Mouse (Mus musculus) yolk sac, embryonic 10.5 days (tissue): Measurements from ENCODE around the gene Nckap5.
"Not testable (repeated sequence)": the region's sequence is repeated elsewhere in the genome, so short reads cannot be mapped to it uniquely, and the experiment has no call there.

ENCODE experiments used
- DNase-seq: peaks from one replicate; pipeline ENCODE4 v3.0.0-alpha.2; 2017; ENCODE audit warnings: low spot score

Gene Nckap5

DNA sequence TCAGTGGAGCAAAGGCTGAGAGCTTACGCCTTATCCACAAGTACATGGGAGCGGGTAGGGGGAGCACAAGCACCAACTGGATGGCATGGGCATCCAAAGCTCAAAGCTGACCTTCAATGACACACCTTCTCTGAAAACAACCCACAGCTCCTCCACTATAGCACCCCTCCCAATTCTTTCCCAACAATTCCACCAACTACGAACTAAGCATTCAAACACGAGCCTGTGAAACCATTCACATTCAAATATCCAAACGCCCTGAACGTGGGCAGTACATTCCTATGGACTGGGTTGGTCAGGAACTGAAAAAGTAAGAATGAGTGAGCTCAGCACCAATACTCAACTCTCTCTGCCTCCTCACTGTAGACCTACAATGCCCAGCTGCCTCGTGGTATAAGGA lies 646.8 kb downstream of the Nckap5 start:
- no peak for DNase-seq

DNA sequence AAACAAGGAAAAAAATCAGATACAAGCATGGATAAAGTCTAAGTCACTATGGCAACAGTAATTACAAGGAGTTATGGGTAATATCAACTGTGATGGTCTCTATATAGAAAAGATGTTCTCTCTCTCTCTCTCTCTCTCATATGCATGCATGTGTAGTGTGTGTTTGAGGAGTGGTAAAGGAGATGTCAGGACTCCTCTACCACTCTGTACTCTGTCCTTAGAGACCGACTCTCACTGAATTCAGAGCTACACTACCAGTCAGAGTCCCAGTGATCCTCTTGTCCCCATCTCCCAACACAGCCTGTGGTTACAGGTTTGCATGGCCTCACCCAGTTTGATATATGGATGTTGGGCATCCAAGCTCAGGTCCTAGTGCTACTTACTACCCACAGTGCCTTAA lies 662.0 kb downstream of the Nckap5 start:
- no peak for DNase-seq

DNA sequence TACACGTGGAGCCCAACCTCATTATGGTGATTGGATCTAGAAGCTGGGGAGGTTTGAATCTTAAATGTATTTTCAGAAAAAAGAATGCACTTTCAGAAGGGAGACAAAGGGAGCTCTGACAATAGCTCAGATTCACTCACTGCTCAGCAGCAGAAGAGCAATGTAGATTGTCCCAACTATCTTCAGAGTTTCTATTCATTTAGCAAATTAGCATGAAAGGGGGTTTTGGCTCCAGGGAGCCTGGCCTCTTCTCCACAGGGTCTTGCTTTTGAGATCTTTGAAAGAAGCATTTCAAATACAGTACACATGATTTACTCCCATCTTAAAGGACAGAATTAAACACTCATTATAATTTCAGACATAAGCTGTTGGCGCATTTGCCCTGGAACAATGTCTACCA lies 662.5 kb downstream of the Nckap5 start:
- DNase-seq = no peak

DNA sequence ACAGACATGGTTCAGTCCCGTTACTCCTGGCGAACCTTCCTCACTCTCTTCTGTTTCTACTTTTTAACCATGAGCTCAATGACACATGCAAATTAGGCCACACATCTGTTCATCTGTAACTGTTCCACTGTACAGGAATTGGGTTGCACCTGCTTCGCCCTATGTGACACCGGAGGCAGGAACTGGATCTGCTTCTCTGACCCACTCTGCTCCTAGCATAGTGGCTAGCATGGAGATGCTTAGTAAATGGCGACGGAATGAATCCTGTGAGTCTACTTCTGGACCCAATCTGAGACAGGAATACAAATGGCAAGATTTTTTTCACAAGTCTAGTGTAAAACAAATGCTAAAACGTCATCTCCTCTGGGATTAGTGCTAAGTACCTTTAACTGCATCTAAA lies 663.1 kb downstream of the Nckap5 start:
- no peak for DNase-seq

DNA sequence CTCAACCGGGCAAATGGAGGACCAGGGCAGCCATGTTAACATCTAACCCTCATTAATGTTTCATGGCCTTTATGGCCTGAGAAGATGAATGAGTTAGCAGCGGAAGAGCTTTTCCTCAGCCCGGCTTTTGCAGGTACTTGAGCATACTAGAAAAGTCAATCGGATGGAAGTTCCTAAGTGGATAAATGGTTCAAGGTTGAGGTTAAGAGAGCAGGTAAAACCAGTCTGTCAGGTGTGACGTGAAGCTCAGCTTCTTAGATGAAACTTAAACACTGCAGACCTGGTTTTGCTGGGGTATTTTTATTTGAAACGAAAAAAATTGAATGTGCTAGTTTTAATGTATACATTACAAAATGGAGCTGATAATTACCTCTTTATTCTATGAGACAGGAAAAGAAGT lies 671.3 kb downstream of the Nckap5 start:
- no peak for DNase-seq

DNA sequence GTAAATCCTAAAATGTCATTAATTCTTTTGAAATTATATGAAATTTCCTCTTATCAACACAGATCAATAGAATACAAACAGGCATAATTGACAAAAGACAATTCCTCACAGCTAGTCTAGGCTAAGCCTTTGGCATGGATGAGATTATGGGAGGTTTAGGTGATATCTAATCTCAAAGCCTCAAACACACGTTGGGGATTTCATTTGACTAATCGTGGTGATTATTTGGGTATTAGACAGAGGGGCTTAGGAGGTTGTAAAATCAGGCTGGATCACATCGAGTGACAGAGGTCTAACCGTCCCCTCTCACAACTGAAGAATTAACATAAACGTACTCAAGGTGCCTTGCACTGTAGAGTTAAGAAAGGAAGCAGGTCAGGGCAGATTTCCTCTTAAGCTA lies 674.8 kb downstream of the Nckap5 start:
- DNase-seq = no peak

DNA sequence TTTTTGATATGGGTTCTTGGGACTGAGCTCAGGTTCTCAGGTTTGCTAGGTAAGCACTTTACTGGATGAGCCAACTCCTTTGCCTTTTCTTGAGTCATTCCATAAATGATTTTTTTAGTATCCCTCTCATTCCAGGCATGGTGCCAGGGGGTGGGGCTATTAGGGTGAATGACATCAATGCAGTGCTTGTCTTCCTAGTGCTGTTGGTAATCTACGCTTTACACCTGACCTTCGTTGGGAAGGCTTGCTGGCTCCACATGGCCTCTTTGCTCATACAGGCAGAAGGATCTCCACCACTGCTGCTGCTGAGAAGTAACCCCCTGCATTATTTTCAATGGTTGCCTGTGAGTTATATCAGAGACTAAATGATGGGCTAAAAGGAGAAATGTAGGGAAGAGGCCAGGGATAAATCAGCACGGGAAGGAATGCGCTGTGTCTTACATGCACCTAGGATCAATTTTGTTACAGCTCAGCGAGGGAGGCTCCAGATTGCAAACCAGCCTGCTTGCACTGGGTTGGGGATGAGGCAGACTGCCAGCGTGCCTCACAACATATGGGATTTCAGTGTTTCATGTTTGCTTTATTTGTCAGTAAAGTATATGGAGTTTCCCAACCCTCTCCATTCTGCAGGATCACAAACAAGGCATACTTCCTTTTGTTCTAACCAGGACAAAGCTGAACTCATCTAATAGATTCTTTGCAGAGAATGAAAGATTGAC lies 676.9 kb downstream of the Nckap5 start:
- no peak for DNase-seq

DNA sequence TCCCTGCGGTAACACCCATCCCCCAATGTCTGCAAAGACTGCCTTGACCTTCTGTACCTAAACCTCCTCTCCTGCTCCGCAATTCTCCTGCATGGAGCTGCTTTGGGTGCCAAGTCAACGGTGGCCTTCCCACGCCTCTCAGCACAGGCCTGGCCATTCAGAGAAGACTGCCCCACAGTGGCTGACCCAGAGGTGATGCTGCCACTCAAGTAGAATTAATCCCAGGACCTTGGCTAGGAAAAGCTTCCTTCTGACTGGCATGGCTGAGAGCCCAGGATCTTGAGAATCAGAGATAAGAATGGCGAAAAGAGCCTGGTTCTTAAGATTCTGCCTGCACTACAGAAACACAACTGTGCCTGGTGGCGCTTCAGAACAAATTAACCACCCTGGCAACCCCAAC lies 678.4 kb downstream of the Nckap5 start:
- no peak for DNase-seq

DNA sequence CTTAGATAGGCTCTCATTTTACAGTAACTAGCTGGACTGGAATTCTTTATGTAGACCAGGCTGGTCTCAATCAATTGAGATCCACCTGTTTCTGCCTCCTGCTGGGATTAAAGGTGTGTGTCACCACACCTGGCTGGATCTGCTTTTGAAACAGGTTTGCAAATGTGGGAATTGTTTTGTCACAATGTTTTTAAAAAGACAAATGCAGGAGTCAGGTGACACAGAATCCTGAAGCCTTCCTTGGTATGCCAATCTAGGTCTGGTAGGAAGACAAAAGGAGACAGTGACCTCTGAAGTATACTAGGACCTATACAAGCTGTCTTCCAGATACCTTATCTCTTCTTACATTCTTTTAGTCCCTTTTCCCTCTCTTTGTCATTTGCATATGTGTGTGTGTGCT lies 680.6 kb downstream of the Nckap5 start:
- DNase-seq = no peak

DNA sequence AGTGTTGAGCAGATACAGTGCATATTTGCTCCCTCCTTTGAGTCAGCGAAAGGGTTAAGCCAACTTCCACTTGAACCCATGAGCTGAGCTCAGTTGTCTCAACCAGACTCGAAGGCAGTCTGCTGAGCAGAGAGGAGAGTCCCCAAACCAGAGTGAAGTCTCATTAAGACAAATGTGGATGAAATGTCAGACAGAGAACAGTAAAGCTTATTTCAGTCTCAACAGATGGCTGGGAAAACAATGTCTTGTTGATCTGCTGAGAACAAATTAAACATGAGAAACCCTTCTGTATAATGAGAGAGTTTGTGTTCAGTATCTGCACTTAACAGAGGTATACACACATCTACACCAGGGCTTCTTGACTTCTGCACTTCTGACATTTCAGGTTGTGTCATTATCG lies 694.9 kb downstream of the Nckap5 start:
- DNase-seq = no peak

DNA sequence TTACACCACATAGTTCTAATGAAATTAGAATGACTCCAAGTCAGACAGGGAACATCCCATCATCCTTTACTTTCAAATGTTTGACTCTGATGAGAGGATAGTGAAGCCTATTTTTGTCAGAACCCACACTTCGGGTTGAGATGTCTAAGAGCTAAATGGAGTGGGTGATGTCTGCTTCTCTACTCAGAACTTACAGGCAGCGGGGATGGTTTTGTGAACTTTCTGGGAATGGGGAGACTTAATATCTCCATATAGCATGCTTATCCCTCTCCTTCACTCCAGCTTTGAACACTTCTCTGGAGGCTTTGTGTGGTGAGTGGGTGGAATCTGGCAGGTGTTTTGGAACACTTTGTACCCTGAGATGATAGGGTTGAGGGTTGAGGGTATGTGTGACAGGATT lies 698.3 kb downstream of the Nckap5 start:
- DNase-seq = no peak

DNA sequence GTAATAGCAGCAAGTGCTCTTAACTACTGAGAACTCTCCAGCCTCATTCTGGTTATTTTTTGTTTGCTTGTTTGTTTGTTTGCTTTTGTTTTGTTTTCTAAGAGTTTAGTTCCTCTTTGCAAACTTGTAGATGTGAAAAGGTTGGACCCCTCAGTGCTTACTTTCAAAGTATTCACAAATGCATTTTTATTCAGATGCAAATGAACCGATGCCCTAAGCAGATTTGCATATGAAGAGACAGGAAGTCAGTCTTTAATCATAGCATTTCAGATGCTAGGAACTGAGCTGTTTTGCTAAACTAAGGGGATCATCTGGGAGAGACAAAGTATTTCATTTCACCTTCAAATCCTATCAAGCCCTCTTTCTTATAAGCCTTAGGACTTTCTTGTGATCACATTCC lies 701.5 kb downstream of the Nckap5 start:
- no peak for DNase-seq

DNA sequence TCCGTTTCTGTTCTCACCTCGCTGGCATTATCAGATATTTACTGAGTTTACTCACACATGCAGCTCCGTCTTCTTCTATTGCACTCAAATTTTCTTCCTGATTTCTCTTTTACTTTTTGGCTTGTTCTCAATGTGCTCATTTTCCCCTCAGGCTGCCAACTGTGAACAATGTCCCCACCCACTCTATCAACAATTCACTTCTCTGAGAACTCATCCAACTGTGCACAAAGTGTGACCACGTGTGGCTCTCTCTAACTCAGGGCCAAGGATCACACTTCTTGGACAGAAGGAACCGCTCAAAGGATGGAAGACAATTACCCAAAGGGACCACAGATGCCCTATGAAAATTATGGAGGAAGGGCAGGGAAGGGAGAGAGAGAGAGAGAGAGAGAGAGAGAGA lies 707.5 kb downstream of the Nckap5 start:
- DNase-seq = no peak

DNA sequence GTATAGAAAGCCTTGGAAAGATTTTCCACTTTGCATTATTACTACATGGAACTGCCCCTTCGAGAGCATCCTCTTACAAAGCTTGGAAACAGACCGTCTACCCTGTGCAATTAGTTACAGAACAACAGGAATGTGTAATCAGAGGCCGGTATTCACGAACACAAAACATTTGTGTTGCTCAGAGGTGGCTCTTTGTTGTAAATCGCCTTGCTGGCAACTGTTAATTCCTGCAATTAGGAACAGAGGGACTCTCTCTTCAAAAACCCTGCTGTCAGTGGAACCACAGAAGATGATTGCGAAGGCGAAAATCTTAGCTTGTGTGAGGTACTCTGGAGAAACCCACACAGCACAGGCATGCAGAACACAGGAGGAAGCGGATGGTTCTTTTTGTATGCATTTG lies 710.1 kb downstream of the Nckap5 start:
- DNase-seq = no peak

DNA sequence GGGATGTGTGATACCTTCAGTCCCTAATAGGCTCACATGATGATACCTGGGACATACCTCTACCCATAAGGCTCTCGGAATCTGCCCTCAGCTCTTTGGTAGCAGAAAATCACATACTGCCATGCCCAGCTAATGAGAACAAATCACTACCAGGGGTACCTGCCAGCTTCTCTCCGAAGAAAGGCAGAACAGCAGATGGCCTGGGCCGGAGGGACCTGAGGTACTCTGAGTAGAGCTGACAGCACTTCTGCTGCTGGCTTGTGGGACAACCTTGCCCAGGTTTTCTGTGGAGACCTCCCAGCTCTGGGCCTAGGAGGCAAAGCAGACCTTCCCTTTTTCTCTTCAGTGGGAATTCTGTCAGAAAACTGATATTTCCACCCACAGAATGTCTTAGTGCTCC lies 714.6 kb downstream of the Nckap5 start:
- DNase-seq = no peak

DNA sequence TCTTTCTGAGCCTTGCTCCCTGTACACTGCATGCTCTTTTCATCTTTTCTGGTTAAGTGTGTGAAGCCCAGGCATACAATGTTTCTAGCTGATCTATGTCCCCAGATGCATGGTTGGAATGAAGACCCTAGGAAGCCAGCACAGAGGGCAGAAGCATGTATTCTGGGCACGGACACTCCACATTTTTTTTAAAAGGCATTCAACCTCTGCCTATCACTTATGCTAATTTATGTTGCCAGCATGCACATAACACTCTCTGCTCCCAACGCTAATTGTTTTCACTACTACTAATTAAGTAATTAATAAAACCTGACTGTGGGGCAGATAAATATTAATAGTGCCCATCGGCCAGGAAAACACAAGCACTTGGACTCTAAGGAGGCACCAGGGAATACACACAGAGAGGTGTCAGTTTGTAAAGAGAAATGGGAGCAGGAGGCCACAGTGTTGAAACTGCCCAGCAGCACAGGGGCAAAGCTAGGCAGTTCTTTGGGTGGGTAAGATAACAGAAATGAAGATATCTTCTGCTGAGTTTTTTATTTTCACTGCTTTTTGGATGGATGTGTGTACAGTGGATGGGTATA lies 724.8 kb downstream of the Nckap5 start:
- DNase-seq = no peak

DNA sequence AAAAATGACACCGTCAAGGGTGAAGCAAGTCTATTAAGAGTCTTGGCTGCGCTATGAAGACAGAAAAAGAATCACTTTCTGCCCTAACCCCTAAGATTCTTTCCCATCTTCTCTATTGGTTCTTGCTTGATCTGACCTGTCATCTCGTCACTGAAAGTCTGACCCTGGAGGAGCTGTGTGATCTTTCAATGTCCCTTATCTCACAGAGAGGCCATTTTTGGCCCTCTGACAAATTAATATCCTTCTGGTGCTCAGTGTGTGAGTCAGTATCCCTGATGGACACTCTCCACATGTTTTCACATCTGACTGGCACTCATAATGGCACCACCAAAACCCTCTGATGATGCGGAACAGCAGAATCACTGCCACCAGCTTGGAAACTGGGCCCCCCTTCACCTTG lies 736.3 kb downstream of the Nckap5 start:
- DNase-seq = no peak

DNA sequence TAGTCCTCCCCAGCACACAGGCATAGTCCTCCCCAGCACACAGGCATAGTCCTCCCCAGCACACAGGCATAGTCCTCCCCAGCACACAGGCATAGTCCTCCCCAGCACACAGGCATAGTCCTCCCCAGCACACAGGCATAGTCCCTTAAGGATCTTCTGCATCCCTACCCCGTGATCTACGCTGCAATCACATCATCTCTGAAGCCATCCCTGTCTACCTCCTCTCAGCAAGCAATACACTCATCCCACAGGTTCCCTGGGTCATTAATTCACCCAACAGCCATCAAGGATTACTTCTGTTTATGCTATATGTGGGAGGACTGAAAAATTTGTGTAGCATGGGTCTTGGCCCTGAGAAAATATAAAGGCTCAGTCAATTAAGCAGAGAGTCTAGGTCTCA lies 738.6 kb downstream of the Nckap5 start:
- not testable (repeated sequence) for DNase-seq

DNA sequence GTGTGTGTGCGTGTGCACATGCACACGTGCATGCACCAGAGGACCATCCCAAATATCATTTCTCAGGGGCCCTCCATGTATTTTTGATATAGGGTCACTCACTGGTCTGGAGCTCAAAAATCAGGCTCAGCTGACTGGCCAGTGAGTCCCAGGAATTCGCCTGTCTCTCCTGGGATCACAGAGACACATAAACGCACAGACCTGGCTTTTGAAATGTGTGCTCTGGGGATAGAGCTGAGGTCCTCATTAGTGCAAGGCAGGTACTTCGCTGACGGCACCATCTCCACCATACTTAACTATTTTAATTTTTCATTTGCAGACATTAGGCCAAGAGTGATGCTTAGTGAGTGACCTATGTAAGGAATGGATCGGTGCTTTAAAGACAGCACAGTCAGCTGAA lies 743.4 kb downstream of the Nckap5 start:
- DNase-seq = no peak

DNA sequence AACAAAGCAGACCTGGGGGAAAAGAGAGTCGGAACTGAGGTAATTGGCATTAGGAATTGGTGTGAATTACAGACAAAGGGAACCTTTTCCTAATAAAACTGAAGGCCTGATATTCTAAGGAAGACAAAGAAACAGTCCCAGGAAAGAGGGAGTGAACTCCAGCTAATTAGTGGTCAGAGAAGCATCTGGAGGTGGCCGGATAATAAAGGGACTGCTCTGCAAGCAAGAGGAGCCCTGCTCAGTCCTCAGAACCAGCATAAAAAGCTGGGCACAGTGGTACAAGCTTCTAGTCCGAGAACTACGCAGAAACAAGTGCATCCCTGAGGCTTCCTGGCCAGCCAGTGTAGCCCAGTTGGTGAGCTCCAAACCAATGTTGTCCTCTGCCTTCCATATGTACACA lies 754.3 kb downstream of the Nckap5 start:
- DNase-seq = no peak

DNA sequence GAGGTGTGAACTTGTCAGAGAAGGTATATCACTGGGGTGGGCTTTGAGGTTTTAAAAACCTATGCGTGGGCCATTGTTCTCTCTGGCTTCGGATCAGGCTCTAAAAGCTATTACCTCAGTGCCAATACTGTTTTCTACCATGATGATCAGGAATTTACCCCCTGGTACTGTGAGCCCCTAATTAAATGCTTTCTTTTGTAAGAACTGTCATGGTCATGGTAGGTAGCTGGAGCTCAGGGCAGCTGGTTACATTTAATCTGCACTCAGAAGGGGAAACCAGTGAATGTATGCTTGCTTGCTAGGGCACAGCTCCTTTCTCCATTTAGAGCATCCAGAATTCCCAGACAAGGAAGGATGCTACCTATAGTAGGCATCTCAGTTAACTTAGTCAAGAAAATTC lies 759.7 kb downstream of the Nckap5 start:
- no peak for DNase-seq

DNA sequence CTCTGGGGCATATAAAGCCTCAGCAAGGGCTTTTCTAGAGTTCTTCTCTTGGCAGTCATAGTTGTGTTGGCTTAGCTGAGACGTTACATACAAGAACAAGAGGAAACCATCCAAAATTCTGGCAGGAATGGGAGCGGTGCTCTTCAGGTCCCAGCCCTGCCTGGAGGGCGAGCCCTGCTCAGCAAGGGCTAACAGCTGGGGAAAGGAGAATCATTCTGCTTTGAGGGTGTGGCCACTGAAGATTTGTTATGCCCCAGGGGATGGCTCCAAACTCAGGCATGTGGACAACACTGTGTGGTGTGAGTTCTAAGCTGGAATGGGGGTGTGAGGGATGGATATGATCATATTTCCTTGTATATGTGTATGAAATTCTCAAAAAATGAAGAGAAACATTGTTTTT lies 779.1 kb downstream of the Nckap5 start:
- DNase-seq = no peak

DNA sequence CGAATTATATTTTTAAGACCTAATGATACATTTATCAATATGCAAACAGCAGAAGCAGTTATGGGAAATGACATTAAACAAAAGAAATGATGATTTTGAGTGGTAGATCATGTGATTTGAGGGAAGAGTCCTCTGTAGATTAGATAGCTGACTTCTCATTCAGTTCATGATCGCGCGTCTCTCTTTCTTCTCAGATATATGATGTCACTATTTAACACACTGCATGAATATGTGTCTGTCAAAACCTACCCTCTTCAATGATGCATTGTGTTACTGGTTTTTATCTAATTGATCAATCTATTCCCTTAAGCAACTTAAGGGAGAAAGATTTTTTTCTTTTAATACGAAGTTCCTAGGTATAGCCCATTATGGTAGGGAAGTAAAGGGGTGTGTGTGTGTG lies 787.7 kb downstream of the Nckap5 start:
- no peak for DNase-seq

DNA sequence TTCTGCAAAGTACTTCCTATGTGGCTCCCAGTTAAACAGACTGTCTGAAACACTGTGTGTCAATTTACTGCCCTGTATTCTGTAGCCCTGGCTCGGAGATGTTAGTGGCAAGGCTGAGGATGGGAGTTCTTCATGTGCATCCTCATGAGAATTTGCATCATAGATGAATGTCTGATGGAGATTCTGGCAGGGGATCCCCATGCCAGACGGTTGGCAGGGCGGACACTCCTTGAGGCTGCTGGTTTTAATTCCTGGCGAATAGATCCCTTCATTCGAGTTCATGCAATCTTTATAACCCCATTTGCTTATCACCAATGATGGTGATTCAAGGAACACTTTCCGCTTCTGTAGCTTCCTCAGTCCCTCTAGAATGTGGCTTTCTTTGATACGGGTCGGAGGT lies 803.1 kb downstream of the Nckap5 start:
- DNase-seq = no peak
